Mouse (Mus musculus): ENCODE results near the gene Rhbdd2. TPM values are rescaled to one million over a fixed set of nuclear protein-coding genes. Genes with fewer than 3 reads are reported as not detected.

Gene Rhbdd2
- polyA plus RNA-seq, 1 experiment = 0.35 TPM

- no peaks in the 10 kb centered on the region for H3K27me3 ChIP-seq (ENCODE audit: control insufficient read depth)
- no peaks in the 10 kb centered on the region for H3K9me3 ChIP-seq (ENCODE audit: control insufficient read depth, low read length)
- TF ChIP-seq GATA1 (IDR thresholded peaks at IDR 0.05; ENCODE audit: low read length) (no peak), TAL1 (IDR thresholded peaks at IDR 0.05; ENCODE audit: low read length) (no peak)
- no peaks in the 10 kb centered on the region for H3K36me3 ChIP-seq (ENCODE audit: control insufficient read depth)
- no peak overlapping the region for H3K4me3 ChIP-seq (replicated peaks)
- peaks cover 5% of the 10 kb centered on the region for H3K4me1 ChIP-seq (ENCODE audit: control insufficient read depth)
Measured at GRCm38 (mm10) chr5:135656046-135656445, 23.6 kb downstream of the Rhbdd2 start.

DNA sequence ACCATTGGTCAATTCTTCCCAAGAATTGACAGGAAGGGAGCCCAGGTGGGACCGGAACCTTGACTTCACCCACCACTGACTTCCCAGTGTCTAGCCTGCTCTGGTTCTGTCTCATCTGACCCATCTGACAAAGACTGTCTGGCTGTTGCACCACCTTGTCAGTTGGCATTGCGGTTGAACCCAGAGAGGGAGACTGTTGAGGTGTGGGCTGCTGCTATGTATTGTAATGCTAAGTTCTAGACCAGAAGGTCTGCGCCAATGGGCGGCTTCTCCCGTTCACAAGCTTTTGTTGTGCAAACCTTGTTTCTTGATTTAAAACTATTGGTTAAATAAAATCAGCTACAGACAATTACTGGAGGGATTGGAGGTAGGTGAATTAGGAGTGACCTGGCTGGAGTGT, 24.7 kb downstream of the Rhbdd2 start:
- peaks cover 5% of the 10 kb centered on the region for H3K4me1 ChIP-seq (ENCODE audit: control insufficient read depth)
- TF ChIP-seq GATA1 (IDR thresholded peaks at IDR 0.05; ENCODE audit: low read length) = no peak
- TF ChIP-seq TAL1 (IDR thresholded peaks at IDR 0.05; ENCODE audit: low read length) = no peak
- H3K4me3 ChIP-seq (replicated peaks) = no peak overlapping the region
- no peaks in the 10 kb centered on the region for H3K27me3 ChIP-seq (ENCODE audit: control insufficient read depth)
- no peaks in the 10 kb centered on the region for H3K9me3 ChIP-seq (ENCODE audit: control insufficient read depth, low read length)
- no peaks in the 10 kb centered on the region for H3K36me3 ChIP-seq (ENCODE audit: control insufficient read depth)

GRCm38 (mm10) chr5:135657703-135658373, 25.4 kb downstream of the Rhbdd2 start:
- no peaks in the 10 kb centered on the region for H3K9me3 ChIP-seq (ENCODE audit: control insufficient read depth, low read length)
- no peaks in the 10 kb centered on the region for H3K36me3 ChIP-seq (ENCODE audit: control insufficient read depth)
- H3K4me1 ChIP-seq (ENCODE audit: control insufficient read depth) = peaks cover 5% of the 10 kb centered on the region
- TF ChIP-seq GATA1 (IDR thresholded peaks at IDR 0.05; ENCODE audit: low read length) (no peak), TAL1 (IDR thresholded peaks at IDR 0.05; ENCODE audit: low read length) (no peak)
- no peaks in the 10 kb centered on the region for H3K27me3 ChIP-seq (ENCODE audit: control insufficient read depth)
- H3K4me3 ChIP-seq (replicated peaks) = peak overlapping the region; percentile 20

GRCm38 (mm10) chr5:135659956-135660355, 27.5 kb downstream of the Rhbdd2 start:
- Histone ChIP-seq H3K36me3 (ENCODE audit: control insufficient read depth) (no peaks in the 10 kb centered on the region), H3K4me1 (ENCODE audit: control insufficient read depth) (peaks cover 5% of the 10 kb centered on the region), H3K9me3 (ENCODE audit: control insufficient read depth, low read length) (no peaks in the 10 kb centered on the region), H3K4me3 (replicated peaks) (no peak overlapping the region), H3K27me3 (ENCODE audit: control insufficient read depth) (no peaks in the 10 kb centered on the region)
- TF ChIP-seq GATA1 (IDR thresholded peaks at IDR 0.05; ENCODE audit: low read length) = no peak

DNA sequence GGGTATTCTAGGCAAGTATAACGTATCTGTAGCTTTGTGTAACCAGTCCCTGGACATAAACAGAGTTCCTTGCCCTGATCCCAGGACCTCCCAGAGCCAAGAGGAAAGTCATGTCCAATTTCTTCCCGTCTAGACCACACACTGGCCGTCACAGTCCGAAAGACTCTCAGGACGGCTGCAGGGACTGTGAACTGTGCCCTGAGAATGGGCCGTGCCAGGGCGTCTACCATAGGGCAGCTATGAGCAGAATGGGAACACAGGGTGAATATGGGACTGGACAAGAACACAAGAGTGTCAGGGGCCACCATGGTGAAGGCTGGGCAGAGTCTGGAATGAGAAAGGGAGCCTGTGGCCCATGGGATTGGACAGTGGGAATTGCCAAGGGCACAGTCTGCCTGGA, 28.1 kb downstream of the Rhbdd2 start:
- Histone ChIP-seq H3K9me3 (ENCODE audit: control insufficient read depth, low read length) (no peaks in the 10 kb centered on the region), H3K27me3 (ENCODE audit: control insufficient read depth) (no peaks in the 10 kb centered on the region), H3K36me3 (ENCODE audit: control insufficient read depth) (no peaks in the 10 kb centered on the region), H3K4me1 (ENCODE audit: control insufficient read depth) (peaks cover 5% of the 10 kb centered on the region), H3K4me3 (replicated peaks) (no peak overlapping the region)
- TF ChIP-seq GATA1 (IDR thresholded peaks at IDR 0.05; ENCODE audit: low read length) = no peak
- no peak for TF ChIP-seq TAL1 (IDR thresholded peaks at IDR 0.05; ENCODE audit: low read length)

DNA sequence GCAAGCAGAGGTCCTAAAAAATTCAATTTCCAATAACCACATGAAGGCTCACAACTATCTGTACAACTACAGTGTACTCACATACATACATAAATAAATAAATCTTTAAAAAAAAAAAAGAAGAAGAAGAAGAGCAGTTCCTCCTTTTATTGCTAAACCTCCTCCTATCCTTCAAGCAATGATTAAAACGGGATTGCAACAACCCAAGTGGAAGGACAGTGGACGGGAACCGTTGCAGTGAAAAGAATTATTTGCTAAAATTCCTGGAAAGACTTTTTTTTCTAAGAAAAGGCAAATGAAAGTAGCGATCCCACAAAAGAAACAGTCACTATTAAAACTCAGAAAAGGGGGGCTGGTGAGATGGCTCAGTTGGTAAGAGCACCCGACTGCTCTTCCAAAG, 34.5 kb downstream of the Rhbdd2 start:
- H3K9me3 ChIP-seq (ENCODE audit: control insufficient read depth, low read length) = no peaks in the 10 kb centered on the region
- no peaks in the 10 kb centered on the region for H3K27me3 ChIP-seq (ENCODE audit: control insufficient read depth)
- no peaks in the 10 kb centered on the region for H3K36me3 ChIP-seq (ENCODE audit: control insufficient read depth)
- no peak overlapping the region for H3K4me3 ChIP-seq (replicated peaks)
- H3K4me1 ChIP-seq (ENCODE audit: control insufficient read depth) = peaks cover 5% of the 10 kb centered on the region
- TF ChIP-seq GATA1 (IDR thresholded peaks at IDR 0.05; ENCODE audit: low read length) = no peak
- TF ChIP-seq TAL1 (IDR thresholded peaks at IDR 0.05; ENCODE audit: low read length) = no peak

GRCm38 (mm10) chr5:135668071-135668470, 35.7 kb downstream of the Rhbdd2 start:
- Histone ChIP-seq H3K4me3 (replicated peaks) (no peak overlapping the region), H3K9me3 (ENCODE audit: control insufficient read depth, low read length) (no peaks in the 10 kb centered on the region), H3K27me3 (ENCODE audit: control insufficient read depth) (no peaks in the 10 kb centered on the region), H3K36me3 (ENCODE audit: control insufficient read depth) (no peaks in the 10 kb centered on the region), H3K4me1 (ENCODE audit: control insufficient read depth) (peaks cover 5% of the 10 kb centered on the region)
- no peak for TF ChIP-seq TAL1 (IDR thresholded peaks at IDR 0.05; ENCODE audit: low read length)
- no peak for TF ChIP-seq GATA1 (IDR thresholded peaks at IDR 0.05; ENCODE audit: low read length)

- Histone ChIP-seq H3K4me3 (replicated peaks) (no peak within 1 kb of the TSS), H3K27me3 (ENCODE audit: control insufficient read depth) (0 out of 2 replicates have a peak, but pooled peaks cover under 1% of the 10 kb centered on the region), H3K9me3 (ENCODE audit: control insufficient read depth, low read length) (no peaks in the 10 kb centered on the region), H3K36me3 (ENCODE audit: control insufficient read depth) (no peaks in the 10 kb centered on the region), H3K4me1 (ENCODE audit: control insufficient read depth) (peaks cover 5% of the 10 kb centered on the region)
- TF ChIP-seq TAL1 (IDR thresholded peaks at IDR 0.05; ENCODE audit: low read length) (no peak), GATA1 (IDR thresholded peaks at IDR 0.05; ENCODE audit: low read length) (no peak)
Measured at GRCm38 (mm10) chr5:135669741-135670275, 37.4 kb downstream of the Rhbdd2 start, which contains the start of gene Por. Gene Por, plus strand, starts transcription at chr5:135670033.

DNA sequence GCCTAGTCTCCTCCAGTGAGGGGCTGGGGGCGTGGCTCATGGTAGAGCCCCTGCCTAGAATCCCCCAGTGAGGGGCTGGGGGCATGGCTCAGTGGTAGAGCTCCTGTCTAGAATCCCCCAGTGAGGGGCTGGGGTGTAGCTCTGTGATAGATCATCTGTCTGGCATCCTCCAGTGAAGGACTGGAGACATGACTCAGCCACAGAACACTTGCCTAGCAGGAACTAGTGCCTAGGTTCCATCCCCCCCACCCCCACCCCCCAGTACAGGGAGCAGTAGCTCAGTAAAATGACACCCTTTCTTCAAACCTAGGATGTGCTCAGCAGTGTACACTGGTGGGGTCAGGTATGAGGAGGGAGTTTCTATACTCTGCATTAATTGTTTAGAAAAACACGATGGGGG, 38.5 kb downstream of the Rhbdd2 start:
- TF ChIP-seq GATA1 (IDR thresholded peaks at IDR 0.05; ENCODE audit: low read length) (no peak), TAL1 (IDR thresholded peaks at IDR 0.05; ENCODE audit: low read length) (no peak)
- Histone ChIP-seq H3K4me3 (replicated peaks) (no peak overlapping the region), H3K36me3 (ENCODE audit: control insufficient read depth) (no peaks in the 10 kb centered on the region), H3K4me1 (ENCODE audit: control insufficient read depth) (peaks cover 5% of the 10 kb centered on the region), H3K27me3 (ENCODE audit: control insufficient read depth) (peaks cover 3% of the 10 kb centered on the region), H3K9me3 (ENCODE audit: control insufficient read depth, low read length) (no peaks in the 10 kb centered on the region)

Data from erythroblast, embryonic 14.5 days (primary cell).